Mouse (Mus musculus) embryonic fibroblast, embryonic 13.5 days (primary cell): ENCODE data around the gene Mgat4c. TPM values are rescaled to one million over a fixed set of nuclear protein-coding genes. Genes with fewer than 3 reads are reported as not detected.

Experiments
- H3K27ac ChIP-seq: 2 replicates; pipeline ENCODE4 v1.5.1; 2012; ENCODE audit warnings: low read length, control low read depth, inconsistent platforms; ENCODE audit not compliant: insufficient read depth
- H3K4me1 ChIP-seq: 2 replicates; pipeline ENCODE4 v1.6.1; 2011; ENCODE audit warnings: low read length; ENCODE audit not compliant: control insufficient read depth, insufficient read depth
- H3K4me3 ChIP-seq: 2 replicates; pipeline ENCODE4 v1.5.1; 2011; ENCODE audit warnings: mild to moderate bottlenecking, control low read depth, low read length; ENCODE audit not compliant: insufficient read depth
- CTCF ChIP-seq: IDR thresholded peaks from 2 replicates; pipeline ENCODE4 v1.5.1; 2011; ENCODE audit warnings: mild to moderate bottlenecking, control low read depth, low read length, moderate library complexity, borderline replicate concordance; ENCODE audit not compliant: insufficient read depth
- POLR2A ChIP-seq: IDR thresholded peaks from 2 replicates; pipeline ENCODE4 v1.6.1; 2011; ENCODE audit warnings: low read depth, mild to moderate bottlenecking, control low read depth, low read length, moderate library complexity
- polyA plus RNA-seq: library from polyadenylated mRNA; stranded (reverse); fragments of >200 nt; gene quantifications from 2 replicates; pipeline ENCODE4 v1.2.4, GENCODE M21; 2011; ENCODE audit warnings: low read depth; ENCODE audit not compliant: missing spikeins, insufficient read length

Gene Mgat4c
- polyA plus RNA-seq, 1 experiment, result not detected

DNA sequence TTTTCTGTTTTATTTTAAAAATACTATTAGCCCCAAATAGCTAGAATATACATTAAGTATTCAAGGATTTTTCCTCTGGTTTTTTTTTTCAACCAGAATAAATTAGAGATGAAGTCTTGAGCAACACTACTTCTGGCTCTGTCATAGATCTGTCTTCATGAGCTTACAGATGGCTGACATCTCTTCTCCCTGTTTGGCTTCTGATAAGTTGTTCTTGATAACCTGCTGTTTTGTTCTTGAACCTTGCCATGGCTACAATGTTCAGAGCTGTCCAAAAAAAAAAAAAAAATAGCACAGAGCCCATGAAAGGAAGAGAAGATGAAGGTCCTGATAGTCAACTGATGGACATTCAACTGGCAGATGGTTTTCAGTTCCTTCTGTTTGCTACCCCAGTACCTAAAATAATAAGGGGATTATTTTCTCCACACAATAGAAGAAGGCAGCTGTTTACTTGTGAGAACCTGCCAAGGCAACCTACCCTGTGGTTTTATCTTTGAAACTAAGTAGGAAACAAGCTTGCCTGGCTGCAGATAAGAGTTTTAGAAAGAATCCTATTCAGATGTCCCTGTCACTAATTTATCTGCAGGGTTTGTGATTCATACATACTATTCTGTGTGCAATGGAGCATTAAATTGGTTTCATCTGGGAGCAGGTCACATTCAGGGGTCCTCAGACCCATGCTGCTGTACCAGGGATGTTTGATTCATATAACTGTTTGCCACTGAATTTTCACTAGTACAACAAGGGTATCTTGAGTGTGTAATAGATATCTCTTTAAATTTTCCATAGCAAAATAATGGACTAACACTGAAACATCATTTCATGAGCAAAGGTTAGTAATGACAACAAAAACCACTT, 393.5 kb downstream of the Mgat4c start:
- H3K4me3 ChIP-seq, result no peak overlapping the region
- H3K4me1 ChIP-seq, result no peaks in the 10 kb centered on the region
- TF ChIP-seq POLR2A (no peak), CTCF (no peak)
- H3K27ac ChIP-seq, result no peak overlapping the region

- Histone ChIP-seq H3K4me3 (no peak overlapping the region), H3K4me1 (no peaks in the 10 kb centered on the region), H3K27ac (no peak overlapping the region)
- TF ChIP-seq CTCF (no peak), POLR2A (no peak)
Measured at GRCm38 (mm10) chr10:102123153-102123552, 441.9 kb downstream of the Mgat4c start.

- Histone ChIP-seq H3K4me1 (no peaks in the 10 kb centered on the region), H3K4me3 (no peak overlapping the region), H3K27ac (no peak overlapping the region)
- TF ChIP-seq CTCF (no peak), POLR2A (no peak)
Measured at GRCm38 (mm10) chr10:102127340-102127739, 446.1 kb downstream of the Mgat4c start.

GRCm38 (mm10) chr10:102154865-102155264, 473.6 kb downstream of the Mgat4c start:
- no peak overlapping the region for H3K27ac ChIP-seq
- no peak overlapping the region for H3K4me3 ChIP-seq
- no peak for TF ChIP-seq CTCF
- TF ChIP-seq POLR2A, result no peak
- H3K4me1 ChIP-seq, result no peaks in the 10 kb centered on the region

- Histone ChIP-seq H3K4me3 (no peak overlapping the region), H3K4me1 (no peaks in the 10 kb centered on the region), H3K27ac (no peak overlapping the region)
- TF ChIP-seq CTCF, result no peak
- TF ChIP-seq POLR2A, result no peak
Measured at GRCm38 (mm10) chr10:102155853-102156252, 474.6 kb downstream of the Mgat4c start.

DNA sequence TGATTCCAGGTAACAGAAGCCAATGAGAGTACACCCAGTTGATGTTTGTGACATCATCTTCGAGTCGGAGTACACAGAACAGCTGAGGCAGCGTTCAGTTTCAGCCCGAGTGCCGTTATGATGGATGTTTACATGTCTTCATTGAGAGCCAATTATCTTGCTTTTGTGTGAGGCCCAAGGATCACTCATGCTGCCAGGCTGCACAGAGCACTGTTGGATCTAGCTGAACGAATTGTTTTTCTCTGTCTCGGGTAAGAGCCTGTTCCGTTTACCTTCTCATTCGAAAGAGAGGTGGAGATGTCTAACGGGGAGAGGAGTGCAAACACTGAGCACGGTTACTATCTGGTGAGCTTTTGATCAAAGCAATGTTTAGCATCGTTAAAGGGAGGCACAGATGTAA, 477.5 kb downstream of the Mgat4c start:
- no peak overlapping the region for H3K4me3 ChIP-seq
- H3K4me1 ChIP-seq, result no peaks in the 10 kb centered on the region
- H3K27ac ChIP-seq, result no peak overlapping the region
- no peak for TF ChIP-seq POLR2A
- TF ChIP-seq CTCF, result no peak

- Histone ChIP-seq H3K4me1 (no peaks in the 10 kb centered on the region), H3K4me3 (no peak overlapping the region), H3K27ac (no peak overlapping the region)
- no peak for TF ChIP-seq POLR2A
- TF ChIP-seq CTCF, result no peak
Measured at GRCm38 (mm10) chr10:102184726-102185125, 503.4 kb downstream of the Mgat4c start.

DNA sequence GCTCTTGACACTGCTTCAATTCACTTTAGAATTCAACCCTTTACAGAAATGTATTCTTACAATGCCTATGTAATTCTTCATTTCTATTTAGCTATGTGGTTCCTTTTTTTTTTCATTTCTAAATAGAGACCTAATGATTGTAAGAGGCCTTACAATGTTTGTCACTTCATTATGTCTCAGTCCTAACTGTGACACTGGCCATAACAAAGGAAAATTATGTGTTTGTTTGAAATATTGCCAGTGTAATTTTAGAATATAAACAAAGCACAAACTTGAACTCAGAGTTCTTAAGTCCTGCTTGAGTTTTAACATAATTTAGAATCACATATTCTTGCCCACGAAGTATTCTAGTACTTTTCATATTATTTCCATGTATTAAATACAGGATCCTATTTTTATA, 510.4 kb downstream of the Mgat4c start:
- H3K4me1 ChIP-seq, result no peaks in the 10 kb centered on the region
- TF ChIP-seq CTCF (no peak), POLR2A (no peak)
- H3K27ac ChIP-seq, result no peak overlapping the region
- no peak overlapping the region for H3K4me3 ChIP-seq

DNA sequence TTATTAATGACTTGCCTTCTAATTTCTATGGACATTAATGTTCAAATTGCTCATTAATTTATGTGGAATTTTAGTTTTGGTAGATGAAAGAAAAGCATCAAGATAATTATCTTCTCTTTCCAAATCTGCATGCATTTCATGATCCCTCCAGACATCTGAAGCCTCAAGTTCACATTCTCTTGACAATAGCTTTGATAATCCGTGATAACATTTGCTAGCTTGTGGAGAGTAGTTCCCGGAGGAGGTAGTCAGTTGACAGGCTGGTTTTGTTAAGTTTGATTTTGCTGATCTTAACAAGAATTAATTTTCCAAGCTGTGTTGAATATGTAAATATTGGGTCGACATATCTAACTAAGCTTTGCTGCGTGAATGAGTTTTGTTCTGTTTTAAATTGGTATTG, 515.6 kb downstream of the Mgat4c start:
- H3K27ac ChIP-seq, result no peak overlapping the region

GRCm38 (mm10) chr10:102238558-102239211, 557.4 kb downstream of the Mgat4c start:
- Histone ChIP-seq H3K4me3 (no peak overlapping the region), H3K4me1 (no peaks in the 10 kb centered on the region), H3K27ac (no peak overlapping the region)
- TF ChIP-seq POLR2A, result no peak
- no peak for TF ChIP-seq CTCF

More for the DNA sequence above, 515.6 kb downstream of the Mgat4c start:
- Histone ChIP-seq H3K4me3 (no peak overlapping the region), H3K4me1 (no peaks in the 10 kb centered on the region)
- no peak for TF ChIP-seq CTCF
- TF ChIP-seq POLR2A, result no peak
